Mouse (Mus musculus) CH12F3 (cell line): ENCODE measurements around the gene Pank2.
"Not testable (repeated sequence)": the region's sequence is repeated elsewhere in the genome, so short reads cannot be mapped to it uniquely, and the experiment has no call there.

Experiments
- in situ Hi-C: fragments of 300-500 bp; cut with MboI; formaldehyde crosslinking; loops from 2 replicates; pipeline ENCODE4 v1.14.3; 2020; ENCODE audit warnings: low sequenced_read_pairs

Pank2 gene

GRCm38 (mm10) chr2:131319401-131319800, 57.1 kb downstream of the Pank2 start:
- in situ Hi-C loops: no loop called here

DNA sequence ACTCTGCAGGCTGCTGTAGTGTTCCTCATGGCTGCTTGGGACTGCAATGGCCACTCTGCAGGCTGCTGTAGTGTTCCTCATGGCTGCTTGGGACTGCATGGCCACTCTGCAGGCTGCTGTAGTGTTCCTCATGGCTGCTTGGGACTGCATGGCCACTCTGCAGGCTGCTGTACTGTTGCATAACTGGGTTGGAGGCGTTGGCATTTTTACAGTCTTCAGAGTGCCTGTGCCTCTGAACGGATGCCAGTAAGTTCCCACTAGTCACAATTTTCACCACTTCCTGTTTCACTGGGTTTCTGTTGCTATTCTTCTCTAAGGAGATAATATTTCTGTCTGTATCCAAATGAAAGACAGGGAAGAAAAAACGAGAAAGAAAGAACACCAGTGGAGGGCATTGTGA, 58.9 kb downstream of the Pank2 start:
- in situ Hi-C loops: not testable (repeated sequence)

DNA sequence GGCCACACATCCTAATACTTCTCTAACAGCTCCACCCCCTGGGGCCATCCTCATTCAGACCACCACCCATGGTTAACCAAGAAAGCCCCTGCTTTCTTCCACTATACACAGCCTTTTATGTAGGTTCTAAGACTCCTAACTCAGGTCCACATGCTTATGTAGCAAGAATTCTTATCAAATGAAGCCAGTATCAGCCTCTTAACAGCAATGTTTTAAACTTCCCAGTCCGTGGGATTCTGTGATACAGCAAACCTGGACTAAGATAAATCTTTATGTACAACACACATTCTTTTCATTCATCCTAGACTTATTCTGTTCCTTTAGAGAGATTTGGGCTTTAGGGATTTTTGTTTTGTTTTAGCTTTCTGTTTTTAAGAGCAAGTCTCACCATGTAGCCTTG, 61.4 kb downstream of the Pank2 start:
- in situ Hi-C loops: no loop called here

GRCm38 (mm10) chr2:131326044-131326443, 63.7 kb downstream of the Pank2 start:
- in situ Hi-C loops: no loop called here

- in situ Hi-C loops: no loop called here
Measured at GRCm38 (mm10) chr2:131328981-131329380, 66.7 kb downstream of the Pank2 start.

- in situ Hi-C loops: no loop called here
Measured at GRCm38 (mm10) chr2:131330548-131330947, 68.3 kb downstream of the Pank2 start.

DNA sequence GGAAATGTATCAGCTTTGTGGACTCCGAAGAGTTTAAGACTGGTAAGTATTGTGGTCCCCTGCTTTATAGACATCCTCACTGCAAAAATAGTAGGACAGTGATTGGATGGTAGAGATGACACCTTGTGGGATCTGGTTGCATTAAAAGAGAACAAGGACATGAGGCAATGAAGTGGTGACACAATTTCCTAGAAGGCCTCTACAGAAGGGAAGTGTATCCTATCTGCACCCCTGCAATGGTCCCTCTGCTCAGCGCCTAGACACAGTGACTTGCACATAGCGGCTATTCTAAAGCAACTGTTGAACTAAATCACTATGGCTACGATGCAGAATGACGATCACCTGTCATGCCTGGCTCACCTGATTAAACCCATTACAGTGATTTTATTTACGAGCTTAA, 75.3 kb downstream of the Pank2 start:
- in situ Hi-C loops: no loop called here

- in situ Hi-C loops: no loop called here
Measured at GRCm38 (mm10) chr2:131344449-131344848, 82.2 kb downstream of the Pank2 start.

- in situ Hi-C loops: no loop called here
Measured at GRCm38 (mm10) chr2:131345556-131345955, 83.3 kb downstream of the Pank2 start.
